Mouse (Mus musculus) embryo, embryonic 9.5 days (tissue): ENCODE results near the gene Nubp2.
A peak's percentile ranks its signal among the peaks of the same experiment; 100 is the strongest.

ENCODE experiments used
- DNase-seq: peaks from one replicate; pipeline ENCODE4 v3.0.0-alpha.2; 2017; ENCODE audit errors: extremely low spot score

Nubp2 gene

DNA sequence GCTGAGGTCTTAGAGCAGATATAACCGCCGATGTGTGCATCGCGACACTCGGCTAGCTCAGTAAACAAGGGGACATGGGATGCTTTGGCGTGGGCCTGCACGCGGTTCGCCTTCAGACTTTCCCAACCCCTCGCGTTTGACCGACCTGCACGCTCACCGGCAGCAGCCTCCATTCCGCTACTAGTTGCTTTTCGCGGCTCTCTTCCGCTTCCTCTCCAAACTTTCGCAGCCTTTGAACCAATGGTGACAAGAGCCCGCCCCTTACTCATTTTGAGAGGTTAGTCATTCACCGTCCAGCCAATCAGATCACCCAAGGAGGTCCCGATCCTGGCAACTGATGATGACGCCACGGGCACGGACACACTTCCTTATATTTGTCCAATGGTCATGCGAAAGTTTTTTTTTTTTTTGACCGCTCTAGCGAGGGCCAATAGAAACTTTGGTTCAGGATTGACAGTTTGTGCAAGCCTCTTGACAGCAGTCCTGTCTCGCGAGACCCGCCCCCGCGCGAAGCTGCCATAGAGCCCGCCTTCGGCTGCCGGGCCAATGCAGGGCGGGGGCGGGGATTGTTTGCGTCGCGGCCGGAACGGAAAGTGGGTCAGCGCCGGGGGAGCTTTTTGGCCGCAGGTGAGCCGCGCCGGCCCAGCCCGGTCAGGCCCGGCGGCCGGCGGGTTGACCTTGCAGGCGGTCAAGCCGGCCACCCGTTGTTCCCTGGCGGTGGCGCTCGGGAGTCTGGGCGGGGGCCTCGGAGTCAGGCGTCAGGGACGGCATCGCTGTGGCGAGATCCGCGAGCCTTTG is at the start of gene Nubp2, which contains the start of gene Spsb3:
Gene Nubp2 (minus strand): TSS at position 216 of the 798 bp plus-strand sequence.
Gene Spsb3 (plus strand): TSS at position 510 of the 798 bp plus-strand sequence.
- DNase-seq = peak; percentile 96

DNA sequence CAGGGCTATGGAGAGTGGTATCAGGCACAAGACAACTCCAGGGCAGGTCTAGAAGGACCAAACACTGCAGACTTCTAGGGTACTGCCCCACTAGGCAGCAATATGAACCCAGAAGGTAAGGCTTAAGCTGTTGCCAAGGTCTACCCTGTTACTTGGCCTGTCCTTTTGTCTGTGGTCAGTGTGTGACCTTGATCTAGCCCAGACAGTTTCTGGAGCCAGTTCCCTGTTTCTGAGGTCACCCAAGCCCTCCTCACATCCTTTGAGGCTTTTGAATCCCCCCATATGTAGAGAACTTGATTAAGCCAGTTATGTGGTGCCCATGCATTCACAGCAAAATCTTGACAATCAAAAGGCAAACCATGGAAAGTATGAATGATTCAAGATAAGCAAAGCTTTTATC is 49.5 kb upstream of the Nubp2 start:
- no peak for DNase-seq

DNA sequence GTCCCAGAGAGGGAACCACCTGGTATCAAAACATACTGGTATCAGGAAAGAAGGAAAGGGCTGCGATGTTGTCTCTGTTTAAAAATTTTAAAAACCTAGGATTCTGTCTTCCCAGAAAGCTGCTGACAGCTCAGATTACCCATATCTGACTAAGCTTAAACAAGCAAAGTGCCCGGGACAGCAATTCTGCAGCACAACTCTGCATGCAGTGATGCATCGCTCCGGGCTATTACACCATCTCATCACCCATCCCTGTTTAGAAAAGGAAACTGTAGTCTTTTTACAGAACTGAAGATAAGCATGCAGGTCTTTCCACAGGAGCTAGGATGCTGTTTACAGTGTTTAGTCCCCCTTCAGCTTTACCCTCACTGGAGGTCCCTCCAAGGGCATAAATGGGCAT is 48.8 kb upstream of the Nubp2 start:
- no peak for DNase-seq

DNA sequence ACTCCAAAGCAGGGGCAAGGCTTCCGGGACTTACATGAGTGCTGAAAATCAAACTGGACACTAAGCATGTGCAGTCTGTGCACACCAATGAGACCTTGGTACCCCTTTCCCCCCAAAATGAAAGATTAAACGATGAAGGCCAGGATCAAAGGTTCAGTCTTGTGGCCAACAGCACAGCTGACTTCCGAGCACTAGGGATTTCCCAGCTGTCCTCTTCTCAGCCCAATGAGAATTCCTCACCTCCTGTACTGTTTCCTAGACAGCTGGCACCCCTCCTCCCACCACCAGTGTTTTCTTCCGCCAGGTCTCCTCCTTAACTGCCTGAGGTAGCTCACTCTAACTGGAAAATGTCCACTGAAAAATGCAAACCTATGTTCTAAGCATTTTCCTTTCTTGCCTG is 47.0 kb upstream of the Nubp2 start:
- DNase-seq = no peak

DNA sequence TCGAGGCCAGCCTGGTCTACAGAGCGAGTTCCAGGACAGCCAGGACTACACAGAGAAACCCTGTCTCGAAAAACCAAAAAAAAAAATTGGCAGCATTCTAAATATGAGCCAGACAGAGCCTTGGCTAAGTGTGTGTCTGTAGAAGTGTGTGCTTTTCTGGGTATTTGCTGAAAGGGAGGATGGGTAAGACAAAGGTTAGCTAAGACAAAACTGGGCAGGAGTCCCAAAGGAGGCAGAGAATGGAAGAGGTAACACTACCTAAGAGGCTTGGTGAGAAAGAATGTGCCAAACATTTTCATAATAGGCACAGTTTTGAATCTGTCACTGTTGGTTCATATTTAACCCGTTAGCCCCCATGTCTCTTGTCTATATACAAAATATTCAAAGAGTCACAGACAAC is 46.3 kb upstream of the Nubp2 start:
- DNase-seq = no peak

DNA sequence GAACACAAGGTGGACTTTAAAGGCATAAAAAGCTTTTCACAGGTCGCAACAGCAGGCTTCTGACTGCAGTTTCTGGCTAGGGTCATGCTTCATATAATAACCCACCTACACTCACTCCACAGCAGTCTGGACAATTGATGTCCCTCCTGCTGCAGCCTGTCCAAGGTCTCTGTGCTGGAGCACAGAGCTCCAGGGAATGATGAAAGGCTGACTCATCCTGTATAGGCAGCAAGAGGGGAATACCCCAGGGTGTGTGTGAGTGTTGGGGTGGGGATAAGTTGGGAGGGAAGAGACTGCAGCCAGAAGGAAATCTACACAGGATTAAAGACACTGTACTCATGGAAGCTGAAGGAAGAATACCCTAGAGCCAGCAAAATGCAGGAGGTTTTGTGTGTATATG is 43.4 kb upstream of the Nubp2 start:
- no peak for DNase-seq

DNA sequence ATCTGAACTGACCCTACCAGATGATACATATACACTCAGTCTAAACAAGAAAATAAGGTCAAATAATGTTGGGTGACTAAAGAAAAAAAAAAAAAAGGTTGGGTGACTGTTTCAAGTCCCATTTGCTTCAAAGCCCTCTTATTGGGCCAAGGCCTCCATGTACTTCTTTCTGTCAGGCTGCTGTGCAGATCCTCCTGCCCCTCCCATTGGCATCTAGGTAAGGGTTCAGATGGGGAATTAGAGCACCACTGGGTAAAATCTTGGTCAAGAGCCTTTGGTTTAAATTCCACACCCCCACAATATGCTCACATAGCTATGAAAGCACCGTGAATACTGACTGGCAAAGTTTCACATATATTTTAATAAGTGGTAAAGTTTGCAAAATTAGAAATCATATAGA is 37.1 kb upstream of the Nubp2 start:
- DNase-seq = no peak

DNA sequence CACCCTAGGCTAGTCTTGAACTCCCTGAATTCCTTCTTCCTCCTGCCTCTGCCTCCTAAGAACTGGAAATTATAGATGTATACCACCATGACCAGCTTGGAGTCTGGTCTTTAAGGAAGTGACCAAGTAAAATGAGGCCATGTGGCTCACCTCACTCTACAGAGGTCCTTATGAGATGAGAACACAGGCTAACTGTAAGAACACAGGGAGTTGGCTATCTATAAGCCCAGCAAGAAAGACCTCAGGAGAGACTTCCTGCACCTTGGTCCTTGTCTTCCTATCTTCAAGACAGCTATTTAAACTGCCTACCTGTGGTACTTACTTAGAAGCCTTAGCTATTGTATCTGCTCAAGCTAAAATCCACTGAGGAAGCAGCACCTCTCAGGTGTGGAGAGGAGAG is 27.8 kb upstream of the Nubp2 start:
- no peak for DNase-seq

DNA sequence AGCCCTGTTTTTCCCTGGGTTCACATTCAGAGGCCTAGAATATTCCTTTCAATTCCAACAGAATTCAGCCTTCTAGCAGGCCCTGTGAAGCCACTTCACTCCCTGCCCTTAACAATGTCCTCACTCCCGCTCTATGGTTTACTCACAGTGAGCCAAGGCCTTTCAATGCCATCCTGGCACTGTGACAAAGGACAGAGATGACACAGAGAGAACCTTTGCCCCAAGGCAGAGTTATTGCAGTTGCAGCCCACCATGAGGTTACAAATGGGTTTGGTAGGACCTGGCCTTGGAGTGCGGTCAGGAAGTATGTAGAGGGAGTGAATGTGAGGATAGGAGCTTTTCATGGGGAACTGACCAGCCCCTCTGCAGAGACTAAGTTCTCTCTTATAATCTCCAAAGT is 21.4 kb upstream of the Nubp2 start:
- DNase-seq = no peak

DNA sequence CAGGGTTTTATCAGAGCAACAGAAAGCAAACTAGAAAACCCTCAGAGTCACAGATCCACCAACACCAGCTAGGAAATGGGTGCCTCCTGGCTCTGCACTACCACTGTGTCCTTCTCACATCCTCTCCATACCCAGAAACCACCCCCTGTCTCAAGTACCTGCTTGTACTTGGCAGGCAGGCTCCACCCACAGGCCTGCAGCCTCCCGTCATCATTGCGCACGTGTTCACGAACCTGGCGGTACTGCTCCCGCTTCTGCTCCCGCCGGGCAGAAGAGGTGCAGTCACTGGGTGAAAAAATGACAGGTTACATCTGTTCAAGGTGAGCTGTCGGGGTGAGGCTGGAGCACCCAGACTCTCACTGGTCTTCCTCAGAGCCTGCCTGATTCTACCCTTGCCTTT is 17.6 kb upstream of the Nubp2 start:
- DNase-seq = no peak

DNA sequence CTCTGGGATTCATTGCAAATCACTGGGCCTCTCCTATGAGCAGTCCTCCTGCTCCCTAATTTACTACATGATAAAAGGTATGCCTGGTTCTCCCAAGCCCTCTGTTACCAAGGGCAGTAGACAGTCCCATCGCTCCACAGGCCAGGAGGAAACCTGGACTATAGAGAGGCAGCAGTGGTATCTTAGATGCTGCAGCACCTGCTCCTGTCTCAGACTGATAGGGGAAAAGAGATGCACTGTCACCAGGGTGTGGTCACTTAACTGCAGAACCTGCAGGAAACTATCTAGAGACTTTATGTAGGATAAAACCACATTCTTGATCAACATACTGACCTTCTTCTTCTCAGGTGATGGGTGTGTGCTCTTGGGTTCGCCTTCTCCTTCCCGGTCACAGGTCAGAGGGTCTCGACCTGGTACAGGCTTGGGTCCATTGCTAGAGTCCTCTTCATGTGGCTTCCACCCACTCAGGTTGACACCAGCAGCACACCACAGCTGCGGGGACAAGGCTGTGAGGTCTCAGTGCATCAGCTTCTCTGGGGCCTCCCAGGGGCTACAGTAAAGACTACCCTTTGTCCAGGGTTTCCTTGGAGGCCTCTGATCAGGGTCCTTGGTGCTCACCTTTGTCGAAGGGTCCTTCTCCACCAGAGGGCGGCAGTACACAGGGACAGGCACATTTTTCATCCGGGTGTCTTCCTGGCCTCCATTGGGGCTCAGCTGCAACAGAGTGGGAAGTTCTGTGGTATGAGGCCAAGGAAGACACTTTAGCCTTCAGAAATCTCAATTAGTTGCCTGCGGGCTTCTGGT is 16.7 kb upstream of the Nubp2 start:
- no peak for DNase-seq

DNA sequence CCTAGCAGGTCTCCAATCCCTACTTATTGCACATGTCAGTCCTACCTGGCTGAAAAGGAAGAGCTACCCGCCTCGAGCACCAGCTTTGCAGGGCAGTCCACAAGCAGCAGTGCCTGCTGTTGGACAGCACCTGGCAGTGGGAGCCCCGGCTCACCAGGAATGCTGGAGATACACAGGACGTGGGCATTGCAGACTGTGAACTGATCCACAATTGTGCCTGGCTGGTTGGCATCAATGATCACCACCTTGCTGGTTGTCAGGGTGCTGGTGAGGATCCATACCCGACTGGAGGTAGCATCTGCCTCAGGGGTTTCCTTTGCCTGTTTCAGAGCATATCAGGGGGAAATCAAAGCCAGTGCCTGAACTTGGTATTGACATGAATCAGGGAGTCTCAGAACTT is 16.0 kb upstream of the Nubp2 start:
- no peak for DNase-seq

DNA sequence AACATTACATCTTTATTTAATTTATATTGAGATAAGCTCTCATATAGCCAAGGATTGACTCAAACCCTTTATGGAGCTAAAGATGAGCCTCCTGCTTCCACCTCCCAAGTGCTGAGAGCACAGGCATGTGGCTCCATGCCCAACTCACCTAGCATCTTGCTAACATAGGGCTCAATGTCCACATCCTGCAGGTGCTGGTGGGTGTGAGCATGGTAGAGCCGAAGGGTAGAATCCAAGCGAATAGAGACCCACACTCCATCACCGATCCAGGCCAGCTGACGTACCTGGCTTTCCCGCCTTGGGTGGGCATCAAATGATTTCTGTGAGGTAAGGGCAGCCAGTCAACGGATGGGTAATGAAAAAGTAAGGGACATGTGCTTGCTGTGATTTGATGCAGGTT is 13.9 kb upstream of the Nubp2 start:
- no peak for DNase-seq

DNA sequence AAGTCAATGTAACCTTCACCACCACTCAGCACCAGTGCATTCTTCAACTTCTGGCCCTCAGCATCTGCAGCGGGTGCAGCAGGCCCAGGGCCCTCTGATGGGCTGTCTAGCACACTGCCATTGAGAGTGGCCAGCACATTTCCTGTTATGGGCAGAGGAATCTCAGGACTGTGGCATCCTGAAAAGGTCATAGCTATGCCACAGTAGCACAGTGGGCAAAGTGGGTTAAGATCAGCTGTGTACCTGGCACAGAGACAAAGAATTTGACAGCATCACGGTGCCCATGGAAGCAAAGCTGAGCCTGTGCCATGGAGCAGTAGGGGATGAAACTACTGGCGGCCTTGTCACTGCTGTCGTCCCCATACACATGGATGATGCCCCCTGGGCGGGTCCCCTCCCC is 13.0 kb upstream of the Nubp2 start:
- DNase-seq = no peak

DNA sequence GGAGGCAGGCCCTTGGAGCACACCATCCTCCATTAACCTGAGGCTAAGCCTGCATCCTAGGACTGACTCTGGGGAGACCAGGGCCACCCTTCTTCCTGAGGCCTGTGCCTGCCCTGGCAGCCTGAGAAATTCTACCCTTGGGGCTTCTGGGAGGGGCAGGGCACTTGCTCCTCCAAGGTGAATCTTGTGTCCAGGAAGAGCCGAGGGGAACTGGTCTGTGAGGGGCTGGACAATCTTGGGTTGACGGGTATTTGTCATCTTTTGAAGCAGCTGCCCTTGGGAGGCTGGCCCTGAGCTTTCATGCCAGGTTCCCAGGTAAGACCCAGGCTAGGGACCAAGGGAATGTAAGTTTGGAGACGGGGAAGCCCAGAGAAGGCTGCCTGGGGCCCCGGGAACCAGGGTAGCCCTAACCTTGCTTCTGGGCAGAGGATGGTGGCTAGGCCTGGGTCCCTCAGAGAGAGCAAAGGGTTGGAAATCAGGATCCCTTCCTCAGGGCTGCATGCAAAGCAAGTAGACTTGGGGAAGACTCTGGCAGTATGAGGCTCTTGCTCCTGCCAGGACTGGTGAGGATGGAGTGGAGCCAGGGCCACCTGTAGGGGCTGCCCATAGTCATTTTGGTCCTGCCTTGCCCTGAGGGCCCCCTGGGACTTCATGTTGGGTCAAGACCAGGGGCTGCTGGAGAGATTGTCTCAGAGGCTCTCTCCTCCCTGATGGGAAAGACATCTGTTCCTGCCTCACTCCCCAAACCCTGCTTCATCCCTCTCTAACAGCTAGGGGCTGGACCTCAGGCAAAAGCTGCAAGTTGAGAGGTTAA is 12.1 kb upstream of the Nubp2 start:
- no peak for DNase-seq

DNA sequence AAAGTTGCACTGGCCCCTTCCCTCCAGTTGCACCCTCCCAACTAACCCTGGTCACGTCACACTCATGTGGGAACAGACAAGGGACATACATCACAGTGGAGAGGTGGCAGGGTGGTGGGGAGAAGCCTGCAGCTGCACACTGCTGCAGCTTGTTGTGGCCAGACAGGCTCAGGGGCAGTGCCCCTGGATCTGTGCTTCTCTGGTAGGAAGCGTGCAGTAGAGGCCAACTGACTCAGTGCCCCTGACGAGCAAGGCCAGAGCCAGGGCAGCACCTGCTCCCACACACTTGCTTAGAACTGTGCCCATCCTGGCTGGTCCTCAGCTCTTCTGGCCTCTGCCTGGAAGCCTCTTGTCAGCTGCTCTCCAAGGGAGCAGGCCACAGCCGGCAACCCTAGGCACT is 11.5 kb upstream of the Nubp2 start:
- no peak for DNase-seq

DNA sequence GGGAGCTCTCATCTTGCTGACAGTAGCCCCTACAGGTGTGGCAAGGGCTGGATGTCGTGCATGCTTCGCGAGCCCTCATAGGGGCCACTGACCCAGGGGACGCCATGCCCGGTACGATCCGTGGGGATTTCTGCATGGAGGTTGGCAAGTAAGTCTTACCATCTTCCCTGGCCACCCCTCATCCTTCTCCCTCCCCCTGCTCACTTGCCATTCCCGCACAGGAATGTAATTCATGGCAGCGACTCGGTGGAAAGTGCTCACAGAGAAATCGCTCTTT is 10.8 kb upstream of the Nubp2 start:
- DNase-seq = no peak

DNA sequence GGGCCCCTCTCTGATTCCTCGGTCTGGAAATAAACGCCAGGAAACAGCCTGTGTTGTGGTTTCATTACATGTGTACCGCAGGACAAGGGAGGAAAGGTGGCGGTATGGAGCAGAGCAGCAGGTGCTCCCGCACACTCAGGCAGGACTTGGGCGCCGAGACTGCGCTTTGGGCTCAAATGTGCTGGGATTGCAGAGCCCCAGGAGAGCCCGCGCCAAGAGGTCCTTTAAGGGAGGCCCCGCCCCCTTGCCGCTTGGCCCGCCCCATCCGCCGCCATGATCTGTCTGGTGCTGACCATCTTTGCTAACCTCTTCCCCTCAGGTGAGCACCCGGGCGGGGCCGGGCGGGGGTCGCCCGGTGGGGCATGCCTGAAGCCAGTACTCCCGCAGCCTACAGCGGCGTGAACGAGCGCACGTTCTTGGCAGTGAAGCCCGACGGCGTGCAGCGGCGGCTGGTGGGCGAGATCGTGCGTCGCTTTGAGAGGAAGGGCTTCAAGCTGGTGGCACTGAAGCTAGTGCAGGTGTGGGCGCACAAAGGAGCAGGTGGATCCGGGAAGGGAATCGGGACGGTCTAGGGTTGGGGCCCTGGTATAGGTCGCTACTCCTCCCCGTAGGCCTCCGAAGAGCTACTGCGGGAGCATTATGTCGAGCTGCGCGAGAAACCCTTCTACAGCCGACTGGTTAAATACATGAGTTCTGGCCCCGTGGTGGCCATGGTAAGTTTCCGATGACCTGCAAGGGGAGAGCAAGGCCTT is 10.3 kb upstream of the Nubp2 start, which contains the start of gene Nme3:
Gene Nme3 (plus strand): TSS at position 260 of the 752 bp plus-strand sequence.
- peak; percentile 85 for DNase-seq

DNA sequence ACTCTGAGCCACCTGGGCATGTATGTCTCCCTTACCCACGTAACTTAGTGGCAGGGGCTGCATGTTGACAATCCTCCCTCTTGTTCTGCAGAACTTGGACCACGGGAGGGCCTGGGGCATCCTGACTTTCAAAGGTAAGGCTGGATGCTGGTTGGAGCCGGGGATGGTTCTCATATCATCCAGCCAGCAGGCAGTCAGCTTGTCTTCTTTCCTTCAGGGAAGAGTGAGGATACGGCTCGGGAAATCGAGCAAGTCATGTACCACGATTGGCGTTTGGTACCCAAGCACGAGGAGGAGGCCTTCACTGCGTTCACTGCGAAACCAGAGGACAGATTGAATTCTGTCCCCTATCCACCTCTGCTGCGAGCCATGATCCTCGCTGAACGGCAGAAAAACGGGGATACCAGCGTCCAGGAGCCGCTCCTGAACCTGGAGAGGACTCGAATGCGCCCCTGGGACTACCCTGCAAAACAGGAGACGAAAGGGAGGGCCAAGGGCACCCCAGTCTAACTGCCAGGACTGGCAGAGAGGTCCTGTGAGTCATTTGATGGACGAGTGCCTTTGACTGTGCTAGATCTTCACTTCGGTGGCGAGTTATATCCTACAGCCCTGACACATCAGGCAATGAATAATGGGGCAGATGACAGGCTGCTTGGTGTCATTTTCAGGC is 9.6 kb upstream of the Nubp2 start:
- no peak for DNase-seq

DNA sequence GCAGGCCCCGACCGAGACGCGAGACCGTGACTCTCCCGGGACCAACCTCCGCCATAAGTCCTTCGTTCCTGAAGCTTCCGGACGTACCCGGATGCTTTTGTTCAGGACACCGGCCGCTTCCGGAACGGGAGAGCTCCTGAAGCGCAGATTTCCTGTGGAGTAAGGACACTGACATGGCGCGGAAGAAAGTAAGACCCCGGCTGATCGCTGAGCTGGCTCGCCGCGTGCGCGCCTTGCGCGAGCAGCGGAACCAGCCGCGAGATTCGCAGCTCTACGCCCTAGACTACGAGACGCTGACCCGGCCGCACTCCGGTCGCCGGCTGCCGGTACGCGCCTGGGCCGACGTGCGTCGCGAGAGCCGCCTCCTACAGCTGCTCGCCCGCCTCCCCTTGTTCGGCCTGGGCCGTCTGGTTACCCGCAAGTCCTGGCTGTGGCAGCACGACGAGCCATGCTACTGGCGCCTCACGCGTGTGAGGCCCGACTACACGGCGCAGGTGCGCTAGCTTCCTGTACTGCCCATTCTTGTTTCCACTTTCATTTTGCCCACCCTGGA is 8.9 kb upstream of the Nubp2 start, which contains the start of the genes Eme2 and Mrps34:
Gene Eme2 (minus strand): TSS at position 93 of the 553 bp plus-strand sequence.
Gene Mrps34 (plus strand): TSS at position 122 of the 553 bp plus-strand sequence.
- DNase-seq = peak; percentile 85
